Mouse (Mus musculus): ENCODE data around the gene Nid1.
"Not testable (repeated sequence)": the region's sequence is repeated elsewhere in the genome, so short reads cannot be mapped to it uniquely, and the experiment has no call there.

The Nid1 gene

DNA sequence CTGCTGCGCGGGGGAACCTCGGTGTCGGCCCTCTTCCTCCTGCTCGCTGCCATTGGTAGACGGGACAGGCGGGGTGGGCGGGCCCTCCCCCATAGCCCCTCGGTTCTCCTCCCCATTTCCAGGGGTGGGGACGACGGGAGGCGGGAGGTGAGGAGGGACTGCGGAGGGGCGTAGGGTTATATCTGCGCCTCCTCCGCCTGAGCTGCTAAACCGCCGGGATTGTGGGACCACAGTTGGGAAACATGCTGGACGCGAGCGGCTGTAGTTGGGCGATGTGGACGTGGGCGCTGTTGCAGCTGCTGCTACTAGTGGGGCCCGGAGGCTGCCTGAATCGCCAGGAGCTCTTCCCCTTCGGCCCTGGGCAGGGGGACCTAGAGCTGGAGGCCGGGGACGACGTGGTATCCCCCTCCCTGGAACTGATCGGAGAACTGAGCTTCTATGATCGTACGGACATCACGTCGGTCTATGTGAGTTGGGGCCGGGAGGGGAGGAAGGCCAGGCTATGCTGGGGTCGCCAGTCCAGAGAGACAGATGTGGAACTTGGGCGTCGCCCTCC is at the start of gene Nid1:
Gene Nid1 (plus strand): TSS at position 92 of the 556 bp plus-strand sequence.
- DNase-seq: not testable (repeated sequence)

DNA sequence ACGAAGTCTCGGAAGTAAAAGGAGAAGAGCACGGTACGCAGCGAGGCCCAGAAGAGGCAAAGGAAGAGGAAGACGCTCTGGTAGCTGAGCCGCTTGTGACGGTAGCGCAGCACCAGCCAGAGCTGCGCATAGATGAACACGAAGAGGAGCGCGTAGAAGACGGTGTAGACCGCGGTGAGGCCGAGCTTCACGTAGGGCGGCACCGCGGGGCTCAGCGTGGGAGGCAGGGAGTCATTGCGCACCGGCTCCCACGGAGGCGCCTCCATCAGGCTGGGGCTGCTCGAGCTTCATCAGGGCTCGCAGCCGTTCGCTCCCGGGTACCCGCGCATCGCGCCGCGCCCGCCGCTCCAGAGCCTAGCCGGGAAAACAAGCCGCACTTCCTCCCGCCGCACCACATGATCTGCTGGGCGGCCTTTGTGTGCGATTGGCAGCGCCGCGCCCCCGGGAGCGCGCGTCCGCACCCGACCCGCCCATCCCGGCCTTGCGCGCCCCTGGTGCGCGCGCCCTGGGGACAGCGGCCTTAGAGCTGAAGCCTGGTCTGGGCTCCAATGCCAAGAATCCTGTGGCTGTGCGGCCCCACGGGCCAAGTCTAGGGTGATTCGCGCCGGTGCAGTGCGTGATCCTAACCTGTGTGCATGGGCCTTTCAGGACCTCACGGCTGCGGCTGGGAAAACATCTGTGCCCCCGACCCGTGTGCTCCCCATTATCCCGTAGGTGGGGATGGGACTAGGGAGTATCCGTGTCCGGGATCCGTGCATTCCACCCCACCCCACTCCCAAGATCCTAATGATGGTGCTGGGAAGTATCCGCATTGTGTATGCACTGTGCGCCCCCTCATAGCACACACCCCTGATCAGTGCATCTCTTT is 43.9 kb upstream of the Nid1 start, which contains the start of gene Gpr137b:
Gene Gpr137b (minus strand): TSS at position 787 of the 868 bp plus-strand sequence.
- peak; percentile 34 for DNase-seq

DNA sequence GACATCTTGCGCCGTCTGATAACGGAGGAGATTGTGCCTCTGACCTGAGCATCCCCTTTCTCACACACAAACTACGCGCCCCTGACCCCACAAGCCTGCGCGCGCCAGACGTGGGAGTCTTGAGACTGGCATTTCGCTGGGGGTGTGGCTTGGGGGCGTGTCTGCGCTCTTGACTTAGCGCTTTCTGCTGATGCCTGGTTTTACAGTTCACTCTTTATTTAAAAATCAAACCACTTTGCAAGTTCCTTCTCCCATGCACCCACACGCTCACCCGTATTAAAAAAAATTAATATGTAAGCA is 43.3 kb upstream of the Nid1 start:
- DNase-seq: not testable (repeated sequence)

DNA sequence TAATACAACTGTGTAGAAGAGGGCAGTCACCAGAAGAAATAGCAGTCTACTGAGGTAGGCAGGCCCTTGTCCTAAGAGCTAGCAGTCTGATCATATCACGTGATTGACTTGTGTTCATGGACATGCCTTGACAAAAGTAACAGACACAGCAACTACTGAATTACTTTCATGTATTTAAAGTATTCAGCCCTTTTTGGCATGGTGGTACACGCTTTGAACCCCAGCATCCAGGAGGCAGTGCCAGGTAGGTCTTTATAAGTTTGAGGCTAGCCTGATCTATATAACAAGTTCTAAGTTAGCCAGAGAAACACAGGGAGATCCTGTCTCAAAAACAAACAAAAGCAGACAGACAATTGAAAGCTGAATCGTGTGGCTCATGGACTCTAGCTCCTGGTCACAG is 36.5 kb upstream of the Nid1 start:
- not testable (repeated sequence) for DNase-seq

DNA sequence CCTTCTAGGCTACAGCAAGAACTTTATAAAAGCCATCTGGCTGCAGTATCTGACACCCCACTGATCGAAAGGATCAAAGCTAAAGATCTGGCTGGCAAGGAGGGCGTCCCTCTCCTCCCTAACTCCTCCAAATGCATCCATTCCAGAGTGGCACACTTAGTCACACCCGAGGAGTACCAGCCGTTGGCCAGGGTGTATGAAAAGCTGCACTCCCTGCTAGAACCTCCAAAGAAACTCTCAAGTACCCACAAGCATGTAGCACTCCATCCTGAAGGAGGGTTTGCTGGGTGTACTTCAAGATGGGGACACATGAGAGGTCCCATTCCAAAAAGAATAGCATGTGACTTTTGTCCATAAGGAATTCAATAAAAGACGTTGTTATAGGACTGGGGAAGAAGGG is 34.5 kb upstream of the Nid1 start:
- not testable (repeated sequence) for DNase-seq

DNA sequence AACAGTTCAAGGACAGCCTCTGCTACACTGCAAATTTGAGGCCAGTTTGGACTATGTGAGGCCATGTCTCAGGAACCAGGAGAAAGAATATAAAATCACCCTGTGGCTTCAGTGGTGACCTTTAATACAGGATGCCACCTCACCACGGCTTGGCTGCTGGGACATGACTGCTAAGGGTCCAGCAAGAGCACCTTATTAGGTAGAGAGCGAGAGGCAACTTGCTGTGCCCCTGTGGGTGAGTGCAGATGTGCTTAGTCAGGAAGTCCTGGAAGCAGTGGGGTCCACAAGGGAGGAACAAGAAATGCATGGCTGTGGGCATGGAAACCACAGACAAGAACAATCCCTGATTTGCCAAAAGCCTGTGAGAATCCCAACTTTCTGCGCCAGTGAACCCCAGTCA is 34.0 kb upstream of the Nid1 start:
- not testable (repeated sequence) for DNase-seq

DNA sequence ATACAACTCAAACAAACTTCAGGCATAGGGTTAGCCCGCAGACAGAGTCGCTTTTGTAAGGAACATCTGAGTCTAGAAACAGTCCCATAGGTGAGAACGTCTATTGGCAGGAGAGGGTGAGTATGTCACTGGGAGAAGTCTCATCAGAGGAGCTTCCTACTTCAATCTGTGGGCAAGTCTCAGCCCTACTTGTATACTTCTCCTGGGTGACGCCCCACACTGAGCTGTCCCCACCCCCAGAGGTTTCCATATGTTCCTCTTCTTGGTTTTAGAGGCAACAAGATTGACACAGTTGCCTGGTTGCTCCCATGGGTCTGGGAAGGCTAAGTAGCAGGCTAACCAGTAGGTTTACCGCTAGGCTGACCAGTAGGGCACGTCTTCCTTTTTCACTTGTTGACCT is 33.5 kb upstream of the Nid1 start:
- not testable (repeated sequence) for DNase-seq

DNA sequence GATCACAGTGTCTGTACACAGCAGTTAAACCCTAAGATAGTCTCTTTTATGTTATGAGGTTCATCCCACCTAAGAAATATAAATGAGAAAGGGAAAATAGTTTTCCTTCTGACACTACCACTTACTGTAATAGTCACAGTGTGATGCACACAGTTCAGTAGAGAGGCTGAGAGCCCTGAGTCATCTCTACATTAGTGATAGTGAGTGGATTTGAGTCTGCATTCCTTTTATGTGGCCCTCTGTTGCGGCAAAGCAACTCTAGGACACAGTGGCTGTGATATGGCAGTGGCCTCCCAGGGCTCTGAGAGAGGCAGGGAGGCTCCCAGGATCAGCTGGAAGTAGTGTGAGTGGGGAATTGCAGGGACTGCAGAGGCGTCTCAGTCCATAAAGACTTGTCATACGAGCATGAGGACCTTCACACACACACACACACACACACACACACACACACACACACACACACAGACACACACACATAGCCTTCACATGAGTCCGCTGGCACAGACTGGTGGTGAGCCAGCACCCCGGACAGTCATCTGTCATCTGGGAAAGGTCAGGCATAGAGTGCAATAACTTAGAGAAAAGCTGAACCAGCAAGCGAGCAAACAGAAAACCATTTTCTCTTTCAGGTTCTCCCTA is 32.7 kb upstream of the Nid1 start:
- not testable (repeated sequence) for DNase-seq

DNA sequence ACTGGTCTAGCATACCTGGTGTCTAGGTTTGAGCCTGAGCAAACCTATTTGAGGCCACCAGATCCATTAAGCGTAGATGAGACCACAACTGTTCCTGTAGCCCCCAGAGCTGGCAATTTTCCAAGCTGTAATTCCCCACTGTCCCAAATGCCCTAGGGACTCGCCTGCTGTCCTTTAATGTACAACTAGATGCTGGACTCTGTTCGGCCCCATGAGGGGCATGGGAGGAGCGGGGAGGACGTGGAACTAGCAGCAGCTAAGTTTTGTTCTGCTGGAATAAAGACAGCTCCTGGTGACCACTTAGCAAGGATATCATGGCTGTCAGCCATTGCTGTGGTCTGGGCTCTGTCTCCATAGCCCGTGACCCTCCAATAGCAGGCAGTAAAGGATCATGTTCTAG is 31.8 kb upstream of the Nid1 start:
- not testable (repeated sequence) for DNase-seq

DNA sequence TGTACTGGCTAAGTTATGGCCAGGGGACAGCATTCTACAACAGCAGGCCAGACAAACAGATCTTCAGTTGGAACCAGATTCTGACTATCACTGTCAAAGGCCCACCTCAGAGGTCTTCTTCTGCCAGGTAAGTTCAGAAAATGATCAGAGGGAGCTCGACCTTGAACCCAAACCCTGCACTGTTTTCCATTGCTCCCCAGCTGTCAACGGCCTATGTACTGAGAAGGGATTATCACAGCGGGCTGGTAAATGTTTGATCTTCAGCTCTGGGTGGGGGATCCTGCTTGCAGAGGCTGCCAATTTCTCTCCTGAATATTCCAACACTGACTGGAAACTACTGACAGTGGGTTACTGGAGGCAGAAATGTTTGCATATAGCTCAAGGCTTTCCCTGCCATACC is 23.1 kb upstream of the Nid1 start:
- no peak for DNase-seq

DNA sequence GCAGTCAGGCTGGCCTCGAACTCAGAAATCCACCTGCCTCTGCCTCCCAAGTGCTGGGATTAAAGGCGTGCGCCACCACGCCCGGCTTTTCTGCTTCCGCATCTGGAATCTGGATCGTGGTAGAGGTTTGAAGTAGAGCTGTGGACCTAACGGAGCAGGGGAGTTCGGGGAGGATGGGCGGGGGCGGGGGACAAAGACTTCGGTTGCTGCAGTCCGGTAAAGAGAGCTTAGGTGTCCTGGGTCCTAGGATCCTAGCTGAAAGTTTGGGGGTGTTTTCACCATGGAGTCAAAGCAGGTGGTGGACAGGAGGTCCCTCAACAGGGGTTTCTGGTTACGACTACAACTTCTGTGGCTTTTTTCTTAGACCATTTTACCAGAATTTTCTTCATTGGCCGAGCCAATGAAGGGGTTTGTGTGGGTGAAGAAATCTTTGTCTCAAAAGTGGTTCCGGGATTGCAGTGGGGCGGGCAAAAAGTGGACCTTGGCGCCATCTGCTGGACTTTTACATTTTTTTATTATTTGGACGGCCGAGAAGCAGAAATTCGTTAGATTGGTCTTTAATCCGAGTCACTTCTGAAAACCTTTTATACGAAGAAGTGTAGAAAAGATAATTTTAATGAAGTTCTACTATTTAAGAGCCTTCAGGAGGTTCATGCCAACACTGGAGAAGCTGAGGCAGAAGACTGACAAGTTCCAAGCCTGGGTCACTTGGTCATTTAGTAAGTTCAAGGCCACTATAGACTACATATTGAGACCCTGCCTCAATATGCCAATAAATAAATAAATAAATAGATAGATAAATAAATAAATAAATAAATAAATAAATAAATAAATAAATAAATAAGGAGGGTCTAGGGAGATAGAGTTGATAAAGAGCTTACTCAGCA is 22.0 kb upstream of the Nid1 start:
- peak; percentile 18 for DNase-seq

DNA sequence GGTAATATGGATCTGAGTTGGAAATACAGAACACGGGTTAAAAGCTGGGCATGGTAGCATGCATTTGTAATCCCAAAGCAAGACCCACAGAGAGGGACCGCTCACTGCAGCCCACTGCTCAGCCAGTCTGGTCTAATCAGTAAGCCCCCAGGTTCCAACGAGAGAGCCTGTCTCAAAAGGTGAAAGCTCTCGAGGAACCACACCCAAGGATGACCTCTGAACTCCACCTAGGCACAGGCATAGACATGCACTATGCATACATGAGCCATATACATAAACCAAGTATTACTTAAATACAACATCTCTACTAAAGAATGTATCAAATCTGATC is 21.4 kb upstream of the Nid1 start:
- DNase-seq: not testable (repeated sequence)

DNA sequence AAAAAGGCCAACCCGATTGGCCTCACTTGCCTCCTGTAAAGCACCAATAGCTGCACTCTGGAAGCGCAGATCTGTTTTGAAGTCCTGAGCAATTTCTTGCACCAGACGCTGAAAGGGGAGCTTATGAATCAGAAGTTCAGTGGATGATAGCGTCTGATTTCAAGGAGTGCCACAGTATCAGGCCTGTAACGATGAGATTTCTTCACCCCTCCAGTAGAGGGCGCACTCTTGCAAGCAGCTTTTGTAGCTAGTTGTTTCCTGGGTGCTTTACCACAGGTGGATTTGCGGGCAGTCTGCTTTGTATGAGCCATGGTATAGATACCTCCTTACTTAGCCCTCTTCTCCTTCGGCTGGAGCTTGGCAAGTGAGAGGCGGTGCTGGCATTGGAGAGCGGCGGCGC is 18.5 kb upstream of the Nid1 start:
- DNase-seq: not testable (repeated sequence)

DNA sequence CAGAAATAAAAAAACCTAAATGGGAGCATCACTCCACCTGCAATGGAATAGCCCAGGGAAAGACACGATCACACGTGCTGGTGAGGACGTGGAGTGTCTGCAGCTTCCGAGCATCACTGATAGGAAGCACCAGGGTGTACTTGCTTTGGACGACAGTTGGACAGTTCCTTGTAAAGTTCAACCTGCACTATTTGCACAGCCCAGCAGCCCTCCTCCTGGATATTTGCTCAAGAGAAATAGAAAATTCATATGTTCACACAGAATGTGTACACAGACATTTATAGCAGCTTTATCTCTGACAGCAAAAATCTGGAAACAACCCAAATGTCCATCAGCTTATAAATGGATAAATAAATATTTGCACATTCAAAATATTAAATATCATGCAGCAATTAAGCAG is 14.1 kb upstream of the Nid1 start:
- DNase-seq: not testable (repeated sequence)

DNA sequence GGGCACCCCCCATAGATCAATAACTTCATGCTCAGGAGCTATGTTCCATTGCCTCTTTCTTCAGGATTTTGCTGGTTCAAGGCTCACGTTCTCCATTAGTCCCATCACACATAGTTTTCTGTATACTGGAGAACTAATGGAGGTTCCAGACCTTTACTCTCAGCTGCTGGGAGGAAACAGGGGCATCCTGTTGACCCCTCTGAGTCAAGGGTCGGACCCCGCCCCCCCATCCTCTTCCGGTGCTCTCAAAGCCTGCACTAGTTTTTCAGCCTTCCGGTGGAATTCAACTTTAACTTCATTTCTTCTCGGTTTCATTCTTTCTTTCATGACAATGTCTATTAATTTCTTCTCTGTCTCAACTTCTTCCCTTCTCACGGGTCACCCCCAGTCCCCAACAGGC is 1.2 kb upstream of the Nid1 start:
- not testable (repeated sequence) for DNase-seq

DNA sequence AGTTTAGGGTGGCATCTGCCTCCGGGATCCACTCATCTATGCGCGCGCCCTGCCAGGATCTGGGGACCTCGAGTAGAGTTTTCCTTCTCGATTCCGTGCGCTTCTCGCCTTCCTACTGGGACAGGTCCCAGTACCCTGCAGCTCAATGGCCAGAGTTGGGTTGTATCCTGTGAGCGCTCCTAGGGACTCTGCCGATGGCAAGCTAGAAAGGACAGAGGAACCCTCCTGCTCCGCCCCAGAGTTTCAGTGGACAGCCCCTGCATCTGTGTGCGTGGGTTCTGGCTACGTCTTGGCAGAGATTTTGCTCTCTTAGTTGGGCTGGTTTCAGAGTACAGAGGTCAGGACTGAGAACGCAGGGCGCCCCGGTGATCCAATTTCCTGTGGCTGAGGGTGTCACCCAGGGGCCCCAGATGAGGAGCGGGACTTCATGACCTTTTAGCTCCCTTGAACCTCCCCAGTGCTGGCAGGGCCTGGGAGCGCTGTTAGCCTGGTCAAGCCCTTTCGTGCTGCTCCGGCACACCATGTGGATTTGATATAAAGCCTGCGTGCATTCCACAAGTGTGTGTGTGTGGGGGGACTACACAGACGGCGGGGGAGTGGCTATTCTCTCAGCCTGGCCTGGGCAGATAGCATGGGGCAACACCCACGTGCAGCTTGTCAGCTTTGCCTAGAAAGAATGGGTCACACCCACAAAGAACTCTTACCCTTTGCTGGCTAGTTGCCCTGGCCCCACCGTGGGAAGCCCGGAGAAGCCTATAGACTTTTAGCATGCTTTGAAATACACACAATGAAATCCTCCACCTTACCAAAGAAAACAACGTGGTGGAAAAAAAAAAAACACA is 982 bp downstream of the Nid1 start:
- DNase-seq: not testable (repeated sequence)

DNA sequence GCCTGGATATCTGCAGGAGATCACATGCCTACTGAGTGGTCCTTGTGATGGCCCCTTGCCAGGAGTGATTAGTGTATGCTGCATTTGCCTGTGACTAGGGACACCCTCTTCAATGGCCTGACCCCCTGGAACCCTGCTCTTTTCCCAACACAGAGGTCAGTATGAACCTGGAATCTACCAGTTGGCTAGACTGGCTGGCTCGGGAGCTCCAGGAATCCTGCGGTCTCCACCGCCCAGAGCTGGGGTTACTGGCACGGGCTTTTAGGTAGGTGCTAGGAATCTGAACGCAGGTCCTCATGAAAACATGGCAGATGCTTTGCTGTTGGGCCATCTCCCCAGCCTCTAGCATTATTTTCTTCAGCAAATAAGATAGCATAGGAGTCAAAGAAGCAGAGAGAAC is 8.2 kb downstream of the Nid1 start:
- DNase-seq: not testable (repeated sequence)

DNA sequence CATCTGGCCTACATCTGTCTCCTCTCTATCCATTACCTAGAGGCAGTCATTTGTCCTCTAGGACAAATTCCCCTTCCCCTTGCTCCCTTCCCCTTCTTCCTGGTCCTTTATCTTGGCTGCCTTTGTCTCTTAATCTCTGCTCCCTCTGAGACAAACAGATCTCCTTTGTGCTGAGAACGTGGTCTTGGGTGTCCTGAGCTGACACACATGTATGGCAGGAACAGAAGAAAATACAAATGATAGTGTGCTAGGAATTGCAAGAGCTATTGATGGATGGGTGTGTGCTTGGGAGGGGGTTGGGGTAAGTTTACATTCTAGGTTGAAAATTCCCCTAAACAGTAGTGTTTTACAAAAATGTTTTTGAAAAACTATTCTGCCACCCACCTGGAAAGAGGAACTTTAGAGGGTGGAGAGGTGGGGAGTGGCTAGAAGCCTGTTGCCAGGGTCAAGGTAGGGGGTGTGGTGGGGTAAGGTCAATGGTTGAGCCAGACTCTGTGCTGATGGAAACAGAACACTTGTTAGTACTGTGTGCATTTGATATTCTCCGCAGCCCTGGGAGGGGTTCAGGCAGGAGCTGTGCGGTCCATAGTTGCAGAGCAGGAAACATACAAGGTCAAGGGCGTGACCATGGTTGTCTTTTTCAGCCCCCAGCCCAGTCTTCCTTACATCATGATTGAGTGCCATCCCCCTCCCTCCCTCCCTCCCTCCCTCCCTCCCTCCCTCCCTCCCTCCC is 9.5 kb downstream of the Nid1 start:
- DNase-seq: not testable (repeated sequence)

DNA sequence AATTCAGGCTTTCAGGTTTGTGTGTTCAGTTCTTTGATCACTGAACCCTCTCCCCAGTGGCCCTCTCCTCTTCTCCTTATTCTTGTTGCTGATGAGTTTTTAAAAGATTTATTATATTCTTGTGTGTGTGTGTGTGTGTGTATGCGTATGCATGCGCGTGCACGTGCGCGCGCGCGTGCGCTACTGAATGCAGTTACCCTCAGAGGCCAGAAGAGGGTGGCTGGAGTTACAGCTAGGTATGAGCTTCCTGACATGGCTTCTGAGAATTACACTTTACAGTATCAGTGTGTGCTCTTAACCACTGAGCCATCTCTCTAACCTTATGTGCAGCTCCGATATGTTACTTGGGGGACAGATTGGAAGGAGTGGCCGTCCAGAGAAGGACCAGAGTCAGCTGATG is 12.6 kb downstream of the Nid1 start:
- DNase-seq: not testable (repeated sequence)

DNA sequence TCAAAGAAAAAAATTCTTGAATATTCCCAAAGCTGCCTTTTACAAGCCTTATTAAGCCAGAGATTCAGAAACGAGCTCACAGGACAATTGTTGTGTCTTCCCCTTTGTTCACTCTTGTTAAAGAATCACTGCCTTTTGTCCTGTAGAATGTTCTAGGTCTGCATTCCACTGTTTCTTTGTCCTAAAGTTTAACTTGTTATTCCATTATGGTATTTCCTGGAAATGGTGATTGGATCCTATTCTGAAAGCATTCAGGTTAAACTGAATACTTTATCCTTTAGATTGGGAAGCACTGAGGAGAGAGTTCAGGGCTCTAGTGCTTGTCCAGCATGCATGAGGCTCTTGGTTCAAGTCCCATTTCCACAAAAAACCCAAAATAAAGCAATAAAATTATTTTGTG is 13.6 kb downstream of the Nid1 start:
- DNase-seq: not testable (repeated sequence)

DNA sequence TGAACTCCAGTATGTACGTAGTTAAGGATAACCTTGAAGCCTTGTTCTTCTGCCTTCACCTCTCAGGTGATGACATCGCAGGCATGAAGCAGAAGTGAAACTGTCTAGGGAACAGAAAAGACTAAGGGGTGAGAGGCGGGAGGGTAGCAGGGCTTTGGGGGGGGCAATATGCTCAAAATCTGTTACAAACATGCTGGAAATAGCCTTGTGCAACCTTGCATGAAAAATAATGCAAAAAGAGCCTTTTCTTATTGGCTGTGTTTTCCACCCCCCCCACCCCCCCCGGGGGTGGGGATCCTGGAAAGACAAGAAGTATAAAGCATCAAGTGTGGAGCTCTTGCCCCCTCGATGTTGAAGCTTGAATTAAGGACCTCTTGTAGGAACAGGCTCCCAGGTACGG is 16.0 kb downstream of the Nid1 start:
- not testable (repeated sequence) for DNase-seq
